Mouse (Mus musculus): ENCODE measurements around the gene Dse.

The Dse gene

GRCm38 (mm10) chr10:34128391-34128790 lies 79.1 kb downstream of the Dse start:
- no peak for DNase-seq (ENCODE audit: low spot score in 2 of 2)

- DNase-seq (ENCODE audit: low spot score in 2 of 2) = peak in 1 of 2 experiments; percentile 36
Measured at GRCm38 (mm10) chr10:34127392-34128378, 79.8 kb downstream of the Dse start, which contains the start of gene Calhm6. Gene Calhm6 (minus strand): TSS chr10:34127984.

GRCm38 (mm10) chr10:34118421-34118820 lies 89.1 kb downstream of the Dse start:
- DNase-seq (ENCODE audit: low spot score in 2 of 2) = no peak

GRCm38 (mm10) chr10:34117770-34118169 lies 89.7 kb downstream of the Dse start:
- DNase-seq (ENCODE audit: low spot score in 2 of 2) = no peak

- DNase-seq (ENCODE audit: low spot score in 2 of 2) = no peak
Measured at GRCm38 (mm10) chr10:34117131-34117530, 90.4 kb downstream of the Dse start.

GRCm38 (mm10) chr10:34111964-34112738 lies 95.4 kb downstream of the Dse start:
- DNase-seq (ENCODE audit: low spot score in 2 of 2) = no peak

GRCm38 (mm10) chr10:34110863-34111465 lies 96.6 kb downstream of the Dse start:
- no peak for DNase-seq (ENCODE audit: low spot score in 2 of 2)
